Mouse (Mus musculus) bone marrow, adult 2 months (tissue): ENCODE data around the gene Arf1.

Experiments used
- CTCF ChIP-seq: fragments of 200-500 bp; IDR thresholded peaks from 2 replicates; pipeline ENCODE4 v1.5.1; 2011; ENCODE audit warnings: low read length, control low read depth; ENCODE audit not compliant: control insufficient read depth, insufficient read depth
- POLR2A ChIP-seq: fragments of 200-500 bp; IDR thresholded peaks from 2 replicates; pipeline ENCODE4 v1.6.1; 2011; ENCODE audit warnings: low read depth, mild to moderate bottlenecking, control low read depth, low read length, borderline replicate concordance; ENCODE audit not compliant: control insufficient read depth

DNA sequence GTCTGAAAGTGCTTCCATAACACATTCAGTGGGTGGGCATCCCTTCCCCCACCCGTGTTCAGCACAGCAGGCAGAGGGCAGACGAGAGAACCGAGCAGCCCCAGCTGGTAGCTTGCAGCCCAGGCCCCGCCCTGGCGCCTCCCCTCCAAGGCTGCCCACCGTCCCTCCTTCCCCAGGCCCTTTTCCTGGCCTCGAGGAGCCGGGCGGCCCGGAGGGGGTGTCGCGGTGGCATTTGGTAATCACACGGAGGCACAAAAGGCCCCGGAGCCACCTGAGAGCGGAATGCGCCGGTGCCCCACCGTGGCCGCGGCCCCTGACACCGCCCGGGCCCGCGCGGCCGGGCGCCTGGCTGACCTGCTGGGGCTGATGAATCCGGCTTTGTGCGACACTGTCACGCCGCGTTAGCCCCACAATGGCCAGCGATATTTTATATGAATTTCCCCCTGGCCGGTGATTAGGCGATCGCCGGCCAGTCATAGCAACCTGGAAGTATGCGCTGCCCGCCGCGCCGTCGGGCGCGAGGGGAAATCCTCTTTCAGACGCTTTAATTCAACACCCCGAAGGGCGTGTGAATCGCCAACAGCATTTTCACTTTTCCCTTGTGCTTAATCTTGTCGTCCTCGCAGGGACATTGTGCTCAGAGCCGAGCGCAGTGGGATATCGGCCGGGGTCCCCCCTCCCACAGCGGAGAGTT, 35.9 kb upstream of the Arf1 start:
- TF ChIP-seq CTCF (no peak), POLR2A (no peak)
